Mouse (Mus musculus) limb, embryonic 15.5 days (tissue): Measurements from ENCODE around the gene H2afb1. TPM values are rescaled to one million over a fixed set of nuclear protein-coding genes. Genes with fewer than 3 reads are reported as not detected.
"Not testable (repeated sequence)": the region's sequence is repeated elsewhere in the genome, so short reads cannot be mapped to it uniquely, and the experiment has no call there.

Source experiments
- ATAC-seq: fragments of 200-750 bp; cut with Nextera tagmentation; 2 replicates; pipeline ENCODE4 v1.8.0; 2017; ENCODE audit warnings: low read depth, moderate TSS enrichment; ENCODE audit not compliant: insufficient number of reproducible peaks, low FRiP score, low TSS enrichment
- H3K27ac ChIP-seq: fragments of 300-500 bp; sonication (generic); 2 replicates; pipeline ENCODE4 v1.5.1; 2015; ENCODE audit warnings: moderate library complexity, mild to moderate bottlenecking, inconsistent platforms
- H3K27me3 ChIP-seq: fragments of 300-500 bp; sonication (generic); 2 replicates; pipeline ENCODE4 v1.6.1; 2015; ENCODE audit warnings: inconsistent platforms
- H3K36me3 ChIP-seq: fragments of 300-500 bp; sonication (generic); 2 replicates; pipeline ENCODE4 v1.6.1; 2015; ENCODE audit warnings: inconsistent platforms
- H3K4me1 ChIP-seq: fragments of 300-500 bp; sonication (generic); 2 replicates; pipeline ENCODE4 v1.6.1; 2015; ENCODE audit warnings: inconsistent platforms
- H3K4me2 ChIP-seq: fragments of 300-500 bp; sonication (generic); 2 replicates; pipeline ENCODE4 v1.6.1; 2015; ENCODE audit warnings: mild to moderate bottlenecking, inconsistent platforms
- H3K4me3 ChIP-seq: fragments of 300-500 bp; sonication (generic); 2 replicates; pipeline ENCODE4 v1.5.1; 2015; ENCODE audit warnings: mild to moderate bottlenecking, inconsistent platforms
- H3K9ac ChIP-seq: fragments of 300-500 bp; sonication (generic); 2 replicates; pipeline ENCODE4 v1.6.1; 2015; ENCODE audit warnings: inconsistent platforms
- H3K9me3 ChIP-seq: fragments of 300-500 bp; sonication (generic); 2 replicates; pipeline ENCODE4 v1.6.1; 2016; ENCODE audit warnings: inconsistent platforms
- WGBS: fragments of 180-500 bp; shearing (Covaris S2); methylation state at CpG from one replicate; pipeline ENCODE4 v1.1.7; 2015; 5-methylcytosine and 5-hydroxymethylcytosine counted together
- polyA plus RNA-seq: library from polyadenylated mRNA; unstranded; fragments of >200 nt; fragmentation: Nextera tagmentation; extraction: Ambion mirVana; gene quantifications from 2 replicates; pipeline ENCODE4 v1.2.1, GENCODE M21; 2015

H2afb1 gene
- not detected in 2 replicates for polyA plus RNA-seq

DNA sequence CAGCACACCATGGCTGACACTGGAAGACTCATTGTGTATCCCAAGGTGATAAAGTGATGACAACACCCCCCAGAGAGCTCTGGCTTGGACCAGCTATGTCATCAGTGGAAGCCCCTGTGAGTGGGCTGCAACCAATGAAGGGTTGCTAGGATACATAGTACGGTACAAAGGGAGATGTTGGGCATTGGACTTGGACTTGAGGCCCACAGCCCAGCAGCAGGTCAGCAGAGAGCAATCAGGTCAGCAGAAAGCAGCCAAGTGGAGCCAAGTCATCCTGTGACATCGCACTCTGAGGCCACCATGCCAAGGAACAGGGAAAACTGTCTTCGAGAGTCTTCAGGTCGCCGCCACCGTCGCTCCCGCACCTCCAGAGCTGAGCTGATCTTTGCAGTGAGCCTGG, at the start of gene H2afb1:
TSS of gene H2afb1 (plus strand) at position 301 of the 400 bp plus-strand sequence.
- H3K4me2 ChIP-seq, H3K36me3 ChIP-seq, H3K9ac ChIP-seq, ATAC-seq, H3K27ac ChIP-seq, H3K27me3 ChIP-seq, H3K9me3 ChIP-seq, H3K4me1 ChIP-seq, H3K4me3 ChIP-seq: not testable (repeated sequence)
- WGBS = 90% methylated on average over 8 of the region's 8 CpGs

- no peak for ATAC-seq
- no peak overlapping the region for H3K9ac ChIP-seq
- H3K4me1 ChIP-seq = no peaks in the 10 kb centered on the region
- H3K4me2 ChIP-seq = no peak overlapping the region
- no peaks in the 10 kb centered on the region for H3K9me3 ChIP-seq
- no peak overlapping the region for H3K4me3 ChIP-seq
- no peak overlapping the region for H3K27ac ChIP-seq
- H3K27me3 ChIP-seq = no peaks in the 10 kb centered on the region
- no peaks in the 10 kb centered on the region for H3K36me3 ChIP-seq
- 73% methylated on average over 2 of the region's 2 CpGs for WGBS
These were observed 21.5 kb downstream of the H2afb1 start for GRCm38 (mm10) chrX:117036085-117036484.
